Mouse (Mus musculus) neural tube, embryonic 15.5 days (tissue): ENCODE data around the gene Fcgr4. TPM values are rescaled to one million over a fixed set of nuclear protein-coding genes. Genes with fewer than 3 reads are reported as not detected.
"Not testable (repeated sequence)": the region's sequence is repeated elsewhere in the genome, so short reads cannot be mapped to it uniquely, and the experiment has no call there.

Experiments used
- ATAC-seq: fragments of 200-750 bp; cut with Nextera tagmentation; 2 replicates; pipeline ENCODE4 v1.8.0; 2017; ENCODE audit warnings: mild to moderate bottlenecking, moderate TSS enrichment, moderate library complexity; ENCODE audit not compliant: low FRiP score
- H3K27ac ChIP-seq: fragments of 300-500 bp; sonication (generic); replicated peaks from 2 replicates; pipeline ENCODE4 v1.5.1; 2015; ENCODE audit warnings: mild to moderate bottlenecking, inconsistent platforms
- H3K27me3 ChIP-seq: fragments of 300-500 bp; sonication (generic); replicated peaks from 2 replicates; pipeline ENCODE4 v1.6.1; 2015; ENCODE audit warnings: inconsistent platforms
- H3K36me3 ChIP-seq: fragments of 300-500 bp; sonication (generic); 2 replicates; pipeline ENCODE4 v1.6.1; 2015; ENCODE audit warnings: inconsistent platforms
- H3K4me1 ChIP-seq: fragments of 300-500 bp; sonication (generic); 2 replicates; pipeline ENCODE4 v1.6.1; 2015; ENCODE audit warnings: inconsistent platforms
- H3K4me2 ChIP-seq: fragments of 300-500 bp; sonication (generic); 2 replicates; pipeline ENCODE4 v1.6.1; 2015; ENCODE audit warnings: inconsistent platforms, mild to moderate bottlenecking, moderate library complexity
- H3K4me3 ChIP-seq: fragments of 300-500 bp; sonication (generic); replicated peaks from 2 replicates; pipeline ENCODE4 v1.5.1; 2015; ENCODE audit warnings: mild to moderate bottlenecking, inconsistent platforms
- H3K9ac ChIP-seq: fragments of 300-500 bp; sonication (generic); replicated peaks from 2 replicates; pipeline ENCODE4 v1.6.1; 2015; ENCODE audit warnings: mild to moderate bottlenecking, inconsistent platforms
- H3K9me3 ChIP-seq: fragments of 300-500 bp; sonication (generic); replicated peaks from 2 replicates; pipeline ENCODE4 v1.6.1; 2016; ENCODE audit warnings: inconsistent platforms
- WGBS: fragments of 180-500 bp; shearing (Covaris S2); methylation state at CpG from one replicate; pipeline ENCODE4 v1.1.7; 2015; ENCODE audit warnings: mixed read lengths; 5-methylcytosine and 5-hydroxymethylcytosine counted together
- microRNA-seq: library from miRNA; unstranded; fragments of <30 nt; microRNA quantifications from one replicate; pipeline ENCODE4, GENCODE M21; 2017
- polyA plus RNA-seq: library from polyadenylated mRNA; unstranded; fragments of >200 nt; fragmentation: Nextera tagmentation; extraction: Ambion mirVana; gene quantifications from 2 replicates; pipeline ENCODE4 v1.2.1, GENCODE M21; 2015

Gene Fcgr4
- polyA plus RNA-seq, 1 experiment from 2014 or later: 0.40 TPM

GRCm38 (mm10) chr1:171072217-171072616 lies 53.5 kb downstream of the Fcgr4 start:
- no CpG with 5 or more reads among the region's 45 CpGs for WGBS
- H3K4me2 ChIP-seq, H3K27ac ChIP-seq, H3K9ac ChIP-seq, H3K9me3 ChIP-seq, H3K36me3 ChIP-seq, H3K4me3 ChIP-seq, H3K4me1 ChIP-seq: not testable (repeated sequence)
- peaks cover 28% of the 10 kb centered on the region for H3K27me3 ChIP-seq
- peak; percentile 16; the same call in 1 of the 2 replicates for ATAC-seq

DNA sequence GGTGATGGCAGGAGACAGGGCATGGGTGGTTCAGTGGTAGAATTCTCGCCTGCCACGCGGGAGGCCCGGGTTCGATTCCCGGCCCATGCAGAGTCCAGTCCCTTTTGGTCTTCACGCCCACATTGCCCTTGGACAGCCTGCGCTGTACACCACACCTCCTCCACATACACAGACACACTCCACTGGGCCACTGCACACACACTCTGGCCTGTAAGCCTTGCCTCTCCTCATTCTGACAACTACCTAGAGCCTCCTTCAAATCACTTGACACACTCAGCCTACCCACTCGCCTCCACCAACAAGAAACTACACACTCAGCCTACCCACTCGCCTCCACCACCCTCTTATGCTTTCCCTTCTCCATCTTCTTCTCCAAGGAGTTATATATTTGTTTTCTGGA lies 55.6 kb downstream of the Fcgr4 start:
- H3K27me3 ChIP-seq: peaks cover 30% of the 10 kb centered on the region
- peak; percentile 15; the same call in 1 of the 2 replicates for ATAC-seq
- H3K36me3 ChIP-seq, H3K4me2 ChIP-seq, H3K9me3 ChIP-seq, H3K27ac ChIP-seq, H3K9ac ChIP-seq, H3K4me1 ChIP-seq, H3K4me3 ChIP-seq: not testable (repeated sequence)
- WGBS: 19% methylated on average over 4 of the region's 10 CpGs

DNA sequence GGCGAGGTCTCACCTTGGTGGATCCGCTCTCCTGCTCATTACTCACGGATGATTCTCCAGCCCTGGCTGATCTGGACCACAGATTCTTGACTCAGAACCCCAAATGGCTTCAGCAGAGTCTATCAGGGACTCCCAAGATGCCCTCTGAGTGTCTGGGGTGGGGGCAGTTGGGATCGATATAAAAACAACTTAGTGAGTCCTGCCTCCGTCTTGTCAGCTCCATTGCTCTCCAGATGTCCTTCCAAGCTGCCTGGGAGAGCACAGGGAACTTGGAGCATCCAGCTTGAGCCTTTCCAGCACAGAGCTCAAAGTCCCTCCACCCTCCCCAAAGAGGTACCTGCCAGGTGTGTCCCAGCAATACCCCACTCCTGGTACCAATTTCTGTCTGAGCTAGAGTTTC lies 57.5 kb downstream of the Fcgr4 start:
- H3K9ac ChIP-seq, ATAC-seq, H3K9me3 ChIP-seq, H3K4me1 ChIP-seq, H3K4me2 ChIP-seq, H3K4me3 ChIP-seq, H3K27ac ChIP-seq, H3K36me3 ChIP-seq: not testable (repeated sequence)
- peaks cover 19% of the 10 kb centered on the region for H3K27me3 ChIP-seq
- WGBS: 64% methylated on average over 5 of the region's 5 CpGs

GRCm38 (mm10) chr1:171077192-171077591 lies 58.5 kb downstream of the Fcgr4 start:
- not testable (repeated sequence) for H3K27ac ChIP-seq, ATAC-seq, H3K9ac ChIP-seq, H3K4me2 ChIP-seq, H3K4me3 ChIP-seq, H3K36me3 ChIP-seq, H3K9me3 ChIP-seq, H3K4me1 ChIP-seq
- peaks cover 25% of the 10 kb centered on the region for H3K27me3 ChIP-seq
- WGBS: 46% methylated on average over 5 of the region's 5 CpGs

DNA sequence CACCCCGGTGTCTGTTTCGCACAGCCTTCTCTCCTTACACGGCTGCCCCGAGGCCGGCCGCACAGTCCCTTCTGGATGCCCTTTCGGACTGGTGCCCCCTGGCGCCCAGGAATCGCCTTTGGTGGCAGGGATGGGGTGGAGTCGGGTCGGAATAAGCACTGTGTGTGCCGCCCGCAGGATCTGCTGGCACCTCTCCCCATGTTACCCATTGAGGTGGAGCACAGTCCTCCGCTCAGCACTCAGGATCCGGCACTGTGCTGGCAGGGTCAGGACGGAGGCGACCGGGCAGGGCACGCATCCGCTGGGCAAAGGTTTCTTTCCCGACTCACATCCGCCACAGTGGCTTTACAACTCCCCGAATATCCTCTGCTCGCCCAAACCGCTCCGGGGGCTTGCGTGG lies 59.2 kb downstream of the Fcgr4 start:
- peak overlapping the region; percentile 27 for H3K4me3 ChIP-seq
- not testable (repeated sequence) for H3K9me3 ChIP-seq, H3K36me3 ChIP-seq, H3K9ac ChIP-seq, H3K27ac ChIP-seq, H3K4me1 ChIP-seq
- ATAC-seq: 0 out of 2 replicates have a peak, but pooled peaks have one; percentile 4
- H3K27me3 ChIP-seq: peaks cover 25% of the 10 kb centered on the region
- WGBS: 3% methylated on average over 19 of the region's 27 CpGs
- H3K4me2 ChIP-seq: peak overlapping the region; percentile 49

GRCm38 (mm10) chr1:171078419-171078818 lies 59.7 kb downstream of the Fcgr4 start:
- not testable (repeated sequence) for H3K36me3 ChIP-seq, H3K9ac ChIP-seq, H3K4me1 ChIP-seq, ATAC-seq, H3K27ac ChIP-seq, H3K9me3 ChIP-seq
- peak overlapping the region; percentile 19; the same call in 1 of the 2 replicates for H3K4me3 ChIP-seq
- H3K4me2 ChIP-seq: peak overlapping the region; percentile 49
- WGBS: 22% methylated on average over 12 of the region's 12 CpGs
- H3K27me3 ChIP-seq: peaks cover 25% of the 10 kb centered on the region

DNA sequence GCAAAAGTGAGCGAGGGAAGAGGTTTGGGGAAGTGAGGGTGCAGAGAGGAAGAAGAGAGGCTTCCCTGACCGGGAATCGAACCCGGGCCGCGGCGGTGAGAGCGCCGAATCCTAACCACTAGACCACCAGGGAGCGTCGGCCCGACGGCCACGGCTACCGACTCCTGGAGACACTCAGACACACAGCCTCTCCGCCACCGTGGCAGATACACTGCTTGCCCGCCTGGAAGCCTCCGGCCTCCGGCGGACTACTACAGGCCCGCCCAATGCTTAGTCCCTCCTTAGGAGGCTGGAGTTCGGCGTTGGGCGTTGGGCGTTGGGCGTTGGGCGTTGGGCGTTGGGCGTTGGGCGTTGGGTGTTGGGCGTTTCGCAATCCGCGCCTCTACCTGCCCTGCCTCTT lies 60.6 kb downstream of the Fcgr4 start:
- H3K27me3 ChIP-seq: peaks cover 17% of the 10 kb centered on the region
- not testable (repeated sequence) for H3K4me3 ChIP-seq, H3K27ac ChIP-seq, H3K9me3 ChIP-seq, H3K4me2 ChIP-seq, H3K4me1 ChIP-seq, H3K36me3 ChIP-seq, H3K9ac ChIP-seq
- peak; percentile 43 for ATAC-seq
- 0% methylated on average over 1 of the region's 35 CpGs for WGBS

Small RNAs within 50 kb of the gene (microRNA-seq; reads per million reads assigned to microRNA genes)
- not detected for gene Gm27552
- 0.87 reads per million for gene Mir6546

Other genes starting within 250 kb of the Fcgr4 start
- 7.1 and 7.2 TPM in 2 replicates for gene Atf6, start 151.1 kb upstream of the Fcgr4 start, polyA plus RNA-seq
- gene Gm26620, start 133.9 kb upstream of the Fcgr4 start, polyA plus RNA-seq: 0.36 and 0.91 TPM in 2 replicates
- gene Dusp12, start 133.4 kb upstream of the Fcgr4 start, polyA plus RNA-seq: 43.5 and 51.7 TPM in 2 replicates
- 1.1 and 1.4 TPM in 2 replicates for gene Fcrlb, start 106.0 kb upstream of the Fcgr4 start, polyA plus RNA-seq
- not detected in 2 replicates for gene Fcrla, start 91.3 kb upstream of the Fcgr4 start, polyA plus RNA-seq
- 1.1 and 3.2 TPM in 2 replicates for gene Fcgr2b, start 42.4 kb upstream of the Fcgr4 start, polyA plus RNA-seq
- gene Fcgr3, start 46.0 kb downstream of the Fcgr4 start, polyA plus RNA-seq: 11.5 and 11.8 TPM in 2 replicates
- 4.4 and 6.3 TPM in 2 replicates for gene Cfap126, start 95.0 kb downstream of the Fcgr4 start, polyA plus RNA-seq
- gene Sdhc, start 131.7 kb downstream of the Fcgr4 start, polyA plus RNA-seq: 311 and 314 TPM in 2 replicates
- gene Mpz, start 131.8 kb downstream of the Fcgr4 start, polyA plus RNA-seq: 8.8 and 11.0 TPM in 2 replicates
- 34.0 and 39.1 TPM in 2 replicates for gene Pcp4l1, start 177.3 kb downstream of the Fcgr4 start, polyA plus RNA-seq
- 0.38 and 0.52 TPM in 2 replicates for gene Nr1i3, start 195.1 kb downstream of the Fcgr4 start, polyA plus RNA-seq
- gene Tomm40l, start 203.6 kb downstream of the Fcgr4 start, polyA plus RNA-seq: 51.0 and 60.0 TPM in 2 replicates
- 11.1 and 12.9 TPM in 2 replicates for gene Apoa2, start 206.1 kb downstream of the Fcgr4 start, polyA plus RNA-seq
- 32.0 and 46.6 TPM in 2 replicates for gene Fcer1g, start 215.4 kb downstream of the Fcgr4 start, polyA plus RNA-seq
- 3.3 and 3.6 TPM in 2 replicates for gene Adamts4, start 231.5 kb downstream of the Fcgr4 start, polyA plus RNA-seq
- 237 and 260 TPM in 2 replicates for gene Ndufs2, start 232.5 kb downstream of the Fcgr4 start, polyA plus RNA-seq